Mouse (Mus musculus): ENCODE data around the gene Slc39a11. TPM values are rescaled to one million over a fixed set of nuclear protein-coding genes. Genes with fewer than 3 reads are reported as not detected.
A peak's percentile ranks its signal among the peaks of the same experiment; 100 is the strongest.
"Not testable (repeated sequence)": the region's sequence is repeated elsewhere in the genome, so short reads cannot be mapped to it uniquely, and the experiment has no call there.

The Slc39a11 gene
- total RNA-seq, 2 experiments from 2014 or later, result 17.3 to 18.5 TPM

- DNase-seq, result no peak
These were observed 52.2 kb downstream of the Slc39a11 start for GRCm38 (mm10) chr11:113597632-113598031.

DNA sequence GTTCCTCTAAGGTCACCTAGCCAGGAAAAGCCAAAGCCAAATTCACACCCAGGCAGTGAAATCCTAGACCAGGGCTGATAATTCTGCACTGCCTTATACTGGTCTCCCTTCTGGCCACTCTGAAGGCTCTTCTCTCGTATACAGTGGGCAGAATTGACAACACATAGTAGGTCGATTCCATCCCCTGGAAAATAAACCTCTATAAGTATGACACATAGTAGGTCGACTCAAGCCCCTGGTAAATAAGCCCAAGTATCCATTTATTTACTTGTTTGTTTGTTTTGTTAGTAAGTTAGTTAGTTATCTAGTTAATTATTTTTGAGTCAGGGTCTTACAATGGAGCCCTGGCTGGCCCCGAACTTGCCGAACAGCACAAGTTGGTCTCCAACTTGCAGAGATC is 54.7 kb downstream of the Slc39a11 start:
- no peak for DNase-seq

- peak; percentile 13 for DNase-seq
These were observed 60.9 kb downstream of the Slc39a11 start for GRCm38 (mm10) chr11:113588936-113589335.

GRCm38 (mm10) chr11:113586423-113586822 is 63.5 kb downstream of the Slc39a11 start:
- no peak for DNase-seq

GRCm38 (mm10) chr11:113583879-113584661 is 65.8 kb downstream of the Slc39a11 start:
- no peak for DNase-seq

DNA sequence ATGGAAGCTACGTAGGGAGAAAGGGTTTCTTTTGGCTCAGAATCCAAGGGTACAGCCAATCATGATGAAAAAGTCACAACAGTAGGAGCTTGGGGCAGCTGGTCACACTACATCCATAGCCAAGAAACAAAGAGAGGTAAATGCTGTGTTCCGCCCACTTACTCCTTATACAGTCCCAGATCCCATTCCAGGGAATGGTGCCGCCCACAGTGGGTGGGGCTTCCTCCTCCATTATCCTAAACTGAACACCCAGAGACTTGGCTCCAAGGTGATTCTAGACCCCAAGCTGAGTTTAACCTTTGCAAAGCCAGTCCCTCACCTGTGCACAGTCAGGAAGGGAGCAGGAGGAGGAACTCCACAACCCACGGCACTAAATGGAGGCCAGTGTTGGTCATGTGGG is 72.7 kb downstream of the Slc39a11 start:
- DNase-seq, result no peak

GRCm38 (mm10) chr11:113572641-113573040 is 77.2 kb downstream of the Slc39a11 start:
- no peak for DNase-seq

GRCm38 (mm10) chr11:113571616-113572015 is 78.3 kb downstream of the Slc39a11 start:
- no peak for DNase-seq

GRCm38 (mm10) chr11:113568999-113569398 is 80.9 kb downstream of the Slc39a11 start:
- DNase-seq, result no peak

DNA sequence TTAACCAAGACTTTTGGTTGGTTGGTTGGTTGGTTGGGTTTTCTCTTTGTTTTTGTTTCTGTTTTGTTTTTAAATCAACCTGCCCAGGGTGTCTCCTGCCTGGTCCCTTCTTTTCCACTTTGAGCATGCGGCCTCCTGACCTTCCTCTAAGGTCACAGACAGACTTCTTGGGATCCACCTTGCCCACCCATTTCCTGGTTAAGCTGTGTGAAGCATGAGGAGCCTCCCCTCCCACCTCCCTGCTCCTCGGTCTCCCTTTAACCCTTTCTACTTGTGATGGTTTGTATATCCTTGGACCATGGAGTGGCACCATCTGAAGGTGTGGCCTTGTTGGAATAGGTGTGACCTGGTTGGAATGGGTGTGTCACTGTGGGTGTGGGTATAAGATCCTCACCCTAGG is 82.0 kb downstream of the Slc39a11 start:
- DNase-seq, result not testable (repeated sequence)

- peak; percentile 88 for DNase-seq
These were observed 84.6 kb downstream of the Slc39a11 start for GRCm38 (mm10) chr11:113565006-113565995.

DNA sequence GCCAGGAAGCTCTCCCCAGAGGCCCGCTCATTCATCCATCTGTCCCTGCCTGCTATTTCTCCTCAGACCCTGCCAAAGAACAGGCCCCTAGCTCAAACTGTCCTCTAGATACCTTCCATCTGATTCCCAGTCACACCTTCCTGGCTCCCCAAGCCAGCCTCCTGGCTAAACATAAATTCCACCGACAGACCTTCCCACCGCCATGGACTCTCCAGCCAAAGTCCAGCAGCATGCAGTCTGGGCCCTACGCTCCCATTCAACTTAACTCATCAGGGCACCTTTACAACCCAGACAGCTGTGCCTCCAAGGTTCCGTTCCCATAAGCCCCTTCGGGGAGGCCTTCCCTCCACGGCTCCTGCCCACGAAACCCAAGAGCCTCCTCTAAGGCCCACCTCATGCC is 87.6 kb downstream of the Slc39a11 start:
- DNase-seq, result no peak

- DNase-seq, result no peak
These were observed 89.7 kb downstream of the Slc39a11 start for GRCm38 (mm10) chr11:113560150-113560549.

- DNase-seq, result no peak
These were observed 91.4 kb downstream of the Slc39a11 start for GRCm38 (mm10) chr11:113558505-113558904.

GRCm38 (mm10) chr11:113556142-113556541 is 93.7 kb downstream of the Slc39a11 start:
- DNase-seq, result no peak

- no peak for DNase-seq
These were observed 95.0 kb downstream of the Slc39a11 start for GRCm38 (mm10) chr11:113554701-113555360.

- peak; percentile 54 for DNase-seq
These were observed 95.7 kb downstream of the Slc39a11 start for GRCm38 (mm10) chr11:113554194-113554593.

GRCm38 (mm10) chr11:113553605-113554004 is 96.3 kb downstream of the Slc39a11 start:
- no peak for DNase-seq

GRCm38 (mm10) chr11:113552539-113552938 is 97.3 kb downstream of the Slc39a11 start:
- no peak for DNase-seq

DNA sequence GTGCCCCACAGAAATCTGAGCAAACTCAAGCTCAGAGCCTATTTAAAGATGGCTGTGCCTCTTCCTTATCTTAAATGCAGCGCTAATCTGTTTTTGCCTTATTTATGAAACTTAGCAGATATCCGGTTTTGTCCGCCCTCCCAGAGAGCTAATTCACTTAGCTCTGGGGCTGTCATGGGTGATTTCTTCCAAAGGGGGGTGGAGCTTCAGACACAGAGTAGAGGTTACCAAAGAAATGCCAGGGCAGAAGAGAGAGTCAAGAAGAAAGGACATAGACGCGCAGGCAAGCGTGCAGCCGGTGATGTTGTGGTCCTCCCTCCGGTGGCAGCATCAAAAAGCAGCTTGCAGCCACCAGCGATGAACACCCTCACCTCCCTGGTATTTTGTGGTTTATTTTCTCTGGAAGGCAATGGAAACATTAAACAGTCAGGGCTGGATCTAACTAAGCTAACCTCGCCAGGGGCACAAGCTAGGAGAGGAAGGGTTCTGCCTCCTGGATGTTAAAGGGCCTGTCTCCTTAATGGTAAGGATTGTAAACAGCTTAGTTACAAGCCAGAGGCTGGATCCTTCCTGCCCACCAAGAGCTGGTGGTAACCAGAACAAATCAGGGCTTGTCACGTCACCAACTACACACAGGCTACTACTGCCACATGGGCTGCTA is 103.5 kb downstream of the Slc39a11 start:
- no peak for DNase-seq

DNA sequence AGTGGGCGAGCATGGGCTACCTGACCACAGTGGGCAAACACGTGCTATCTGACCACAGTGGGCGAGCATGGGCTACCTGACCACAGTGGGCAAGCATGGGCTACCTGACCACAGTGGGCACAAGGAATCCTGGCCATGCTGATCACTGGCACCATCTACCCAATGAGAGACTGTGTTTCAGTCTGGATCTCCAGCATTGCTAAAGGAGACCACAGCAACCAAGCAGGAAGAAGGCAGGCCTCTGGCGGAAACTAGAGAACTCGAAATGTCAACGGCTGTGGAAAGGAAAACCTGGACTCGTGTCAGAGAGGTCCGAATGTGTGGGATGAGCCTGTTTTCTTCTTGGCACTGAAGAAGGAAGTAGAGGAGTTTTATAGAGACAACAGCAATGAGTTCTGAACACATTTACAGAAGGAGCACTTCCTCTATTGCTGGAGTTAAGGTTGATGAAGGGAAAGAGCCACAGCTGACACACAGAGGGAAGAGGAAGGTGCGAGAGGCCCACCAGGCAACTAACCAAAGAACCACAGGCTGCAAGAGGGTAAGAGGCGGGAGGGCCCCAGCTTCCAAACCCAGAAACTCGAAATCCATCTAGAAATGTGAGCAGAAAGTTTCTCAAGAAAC is 105.8 kb downstream of the Slc39a11 start:
- no peak for DNase-seq
